Mouse (Mus musculus) brain, embryonic 14.5 days (tissue): Measurements from ENCODE around the gene Hist1h2bk. TPM values are rescaled to one million over a fixed set of nuclear protein-coding genes. Genes with fewer than 3 reads are reported as not detected.

Source experiments
- DNase-seq: peaks from one replicate; pipeline ENCODE4 v3.0.0-alpha.2; 2011; ENCODE audit warnings: low read depth
- CTCF ChIP-seq: fragments of 200-500 bp; IDR thresholded peaks from 2 replicates; pipeline ENCODE4 v1.5.1; 2012; ENCODE audit warnings: inconsistent platforms, mild to moderate bottlenecking, moderate library complexity, borderline replicate concordance; ENCODE audit not compliant: insufficient read depth, insufficient read length; ENCODE audit errors: extremely low read depth
- POLR2A ChIP-seq: fragments of 200-500 bp; IDR thresholded peaks from 2 replicates; pipeline ENCODE4 v1.6.1; 2012; ENCODE audit warnings: mild to moderate bottlenecking, inconsistent platforms, borderline replicate concordance; ENCODE audit not compliant: poor library complexity, insufficient read depth, insufficient read length, severe bottlenecking; ENCODE audit errors: extremely low read depth
- polyA plus RNA-seq: library from polyadenylated mRNA; depleted of rRNA; stranded (reverse); fragments of >200 nt; gene quantifications from 2 replicates; pipeline ENCODE4 v1.2.3, GENCODE M21; 2012; rRNA removed

Hist1h2bk gene
- 20.9 and 21.3 TPM in 2 replicates for polyA plus RNA-seq

DNA sequence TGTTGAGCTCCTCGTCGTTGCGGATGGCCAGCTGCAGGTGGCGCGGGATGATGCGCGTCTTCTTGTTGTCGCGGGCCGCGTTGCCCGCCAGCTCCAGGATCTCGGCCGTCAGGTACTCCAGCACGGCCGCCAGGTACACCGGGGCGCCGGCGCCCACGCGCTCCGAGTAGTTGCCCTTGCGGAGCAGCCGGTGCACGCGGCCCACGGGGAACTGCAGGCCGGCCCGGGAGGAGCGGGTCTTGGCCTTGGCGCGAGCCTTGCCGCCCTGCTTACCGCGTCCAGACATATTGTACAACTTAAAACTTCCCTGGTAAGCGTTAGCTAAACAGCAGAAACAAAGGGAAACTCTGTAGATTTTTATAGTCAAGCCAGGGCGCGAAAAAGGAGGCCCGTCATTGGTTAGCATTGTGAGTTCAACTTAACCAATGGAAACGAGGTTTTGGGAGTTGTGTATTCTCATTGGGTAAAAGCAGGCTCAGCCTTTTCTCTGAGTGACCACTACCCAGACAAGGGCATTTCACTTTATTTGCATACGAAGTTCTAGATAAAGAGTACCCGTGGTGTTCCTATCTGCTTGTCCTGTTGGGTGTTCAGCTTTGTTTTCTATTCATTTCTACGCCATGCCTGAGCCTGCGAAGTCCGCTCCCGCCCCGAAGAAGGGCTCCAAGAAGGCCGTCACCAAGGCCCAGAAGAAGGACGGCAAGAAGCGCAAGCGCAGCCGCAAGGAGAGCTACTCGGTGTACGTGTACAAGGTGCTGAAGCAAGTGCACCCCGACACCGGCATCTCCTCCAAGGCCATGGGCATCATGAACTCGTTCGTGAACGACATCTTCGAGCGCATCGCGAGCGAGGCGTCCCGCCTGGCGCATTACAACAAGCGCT is at the start of gene Hist1h2bk, which contains the start of gene Hist1h2ah:
Hist1h2bk (plus strand) TSS at position 604 of the 882 bp plus-strand sequence.
Hist1h2ah (minus strand) TSS at position 302 of the 882 bp plus-strand sequence.
- DNase-seq, result peak; percentile 99

- TF ChIP-seq POLR2A (no peak), CTCF (no peak)
- no peak for DNase-seq
These were observed 43.1 kb upstream of the Hist1h2bk start for GRCm38 (mm10) chr13:21992550-21992949.

GRCm38 (mm10) chr13:21993957-21994738 is 41.5 kb upstream of the Hist1h2bk start:
- peak; percentile 50 for DNase-seq

GRCm38 (mm10) chr13:21994896-21995295 is 40.8 kb upstream of the Hist1h2bk start:
- no peak for TF ChIP-seq CTCF
- TF ChIP-seq POLR2A, result no peak
- DNase-seq, result peak; percentile 62

More at GRCm38 (mm10) chr13:21993957-21994738, 41.5 kb upstream of the Hist1h2bk start:
- TF ChIP-seq CTCF, result no peak
- no peak for TF ChIP-seq POLR2A

- TF ChIP-seq CTCF (no peak), POLR2A (no peak)
These were observed 40.2 kb upstream of the Hist1h2bk start for GRCm38 (mm10) chr13:21995331-21995914.

GRCm38 (mm10) chr13:21996101-21996839 is 39.4 kb upstream of the Hist1h2bk start:
- no peak for TF ChIP-seq POLR2A
- TF ChIP-seq CTCF, result no peak
- DNase-seq, result peak; percentile 62

More at GRCm38 (mm10) chr13:21995331-21995914, 40.2 kb upstream of the Hist1h2bk start:
- peak; percentile 64 for DNase-seq

GRCm38 (mm10) chr13:21996840-21997185 is 38.9 kb upstream of the Hist1h2bk start:
- no peak for DNase-seq
- TF ChIP-seq POLR2A (no peak), CTCF (no peak)

DNA sequence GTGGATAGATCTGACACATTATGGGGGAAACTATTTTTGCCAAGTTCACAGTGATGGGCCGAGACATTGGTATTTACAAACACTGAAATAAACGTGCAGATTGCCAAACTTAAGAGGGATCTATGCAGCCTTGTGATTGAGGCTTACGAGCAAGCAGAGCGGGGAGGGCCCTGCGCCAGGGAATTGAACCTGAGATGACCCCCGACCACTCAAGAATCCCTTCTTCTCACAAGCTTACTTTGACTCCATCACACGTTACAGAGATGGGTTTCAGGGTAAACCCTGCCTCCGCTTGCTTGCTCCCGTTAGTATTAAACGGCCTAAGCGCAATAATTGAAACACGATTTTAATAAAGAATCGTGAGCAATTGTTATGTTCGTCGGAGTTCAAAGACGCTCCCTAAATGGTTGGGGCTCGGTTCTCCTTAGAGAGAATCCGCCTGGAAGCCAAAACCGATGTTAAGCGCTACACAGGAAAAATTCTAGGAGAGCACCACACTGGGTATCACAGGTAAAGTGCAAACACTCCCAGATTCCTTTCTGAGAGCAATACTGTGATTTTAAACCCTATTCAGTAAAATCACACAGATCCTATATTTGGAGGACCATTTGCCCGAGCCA is 38.4 kb upstream of the Hist1h2bk start:
- DNase-seq, result peak; percentile 32
- TF ChIP-seq POLR2A (no peak), CTCF (no peak)

GRCm38 (mm10) chr13:21997821-21998220 is 37.8 kb upstream of the Hist1h2bk start:
- TF ChIP-seq POLR2A, result no peak
- no peak for TF ChIP-seq CTCF
- no peak for DNase-seq

DNA sequence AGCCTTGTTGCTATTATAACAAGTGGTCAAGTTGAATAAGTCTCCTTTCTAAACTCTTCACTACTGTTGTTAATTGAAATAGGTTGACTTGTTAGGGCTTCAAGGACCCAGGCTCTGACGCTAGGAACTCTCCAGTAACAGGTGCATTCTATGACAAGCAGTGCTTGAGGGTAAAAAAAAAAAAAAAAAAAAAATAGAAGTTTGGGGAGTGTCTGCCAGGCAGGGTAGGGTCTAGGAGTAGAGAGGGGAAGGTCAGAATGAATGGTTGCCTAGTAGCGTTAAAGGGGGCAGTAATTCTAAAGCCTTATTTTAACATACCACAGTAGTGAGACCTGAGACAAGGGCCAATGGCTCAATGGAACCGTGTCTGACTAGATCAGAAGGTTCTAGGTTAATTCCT is 37.3 kb upstream of the Hist1h2bk start:
- DNase-seq, result no peak
- TF ChIP-seq POLR2A (no peak), CTCF (no peak)

- no peak for DNase-seq
- TF ChIP-seq POLR2A, result no peak
- no peak for TF ChIP-seq CTCF
These were observed 36.5 kb upstream of the Hist1h2bk start for GRCm38 (mm10) chr13:21999147-21999546.
